Mouse (Mus musculus) spleen, postnatal 36 days (tissue): Measurements from ENCODE around the gene Tns1.

Experiments used
- DNase-seq, 2 experiments: peaks; one replicate each; pipeline ENCODE4 v3.0.0; 2022; ENCODE audit warnings: low spot score in 2 of 2, mixed read lengths in 1 of 2

Tns1 gene

DNA sequence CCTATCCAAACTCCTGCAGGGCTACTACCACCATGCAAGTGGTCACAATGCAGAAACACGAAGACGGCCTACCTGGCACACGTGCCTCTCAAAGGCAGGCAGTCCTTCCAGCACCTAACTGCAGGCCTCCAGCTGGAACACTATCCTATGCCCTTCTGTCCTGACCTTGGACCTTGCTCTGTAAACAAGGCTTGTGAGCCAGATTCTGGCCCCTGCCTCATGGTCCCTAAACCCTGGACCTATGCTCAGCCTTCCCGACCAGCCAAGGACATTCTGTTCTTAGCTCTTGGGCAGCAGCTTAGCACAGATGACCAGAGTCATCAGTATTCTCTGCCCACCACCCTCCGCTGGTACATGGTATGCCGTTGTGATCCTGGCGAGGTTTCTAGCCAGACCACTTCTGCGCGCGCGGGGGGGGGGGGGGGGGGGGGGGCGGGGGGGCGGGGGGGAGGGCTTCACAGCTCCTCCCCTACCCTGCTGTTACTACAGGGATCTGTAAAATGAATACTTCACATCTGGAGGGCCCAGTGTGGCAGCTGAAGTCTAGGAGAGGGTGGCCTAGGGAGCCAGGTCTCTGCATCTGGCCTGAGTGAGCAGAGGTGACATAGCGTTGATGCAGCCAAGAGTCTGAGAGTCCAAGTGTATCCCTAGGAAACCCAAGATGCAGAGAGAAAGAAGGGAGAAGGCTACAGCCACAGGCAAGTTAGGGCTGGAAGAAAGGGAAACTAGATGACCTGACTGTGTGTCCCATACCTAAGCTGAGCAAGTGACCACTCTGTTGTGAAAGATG is 109.5 kb downstream of the Tns1 start:
- no peak for DNase-seq

DNA sequence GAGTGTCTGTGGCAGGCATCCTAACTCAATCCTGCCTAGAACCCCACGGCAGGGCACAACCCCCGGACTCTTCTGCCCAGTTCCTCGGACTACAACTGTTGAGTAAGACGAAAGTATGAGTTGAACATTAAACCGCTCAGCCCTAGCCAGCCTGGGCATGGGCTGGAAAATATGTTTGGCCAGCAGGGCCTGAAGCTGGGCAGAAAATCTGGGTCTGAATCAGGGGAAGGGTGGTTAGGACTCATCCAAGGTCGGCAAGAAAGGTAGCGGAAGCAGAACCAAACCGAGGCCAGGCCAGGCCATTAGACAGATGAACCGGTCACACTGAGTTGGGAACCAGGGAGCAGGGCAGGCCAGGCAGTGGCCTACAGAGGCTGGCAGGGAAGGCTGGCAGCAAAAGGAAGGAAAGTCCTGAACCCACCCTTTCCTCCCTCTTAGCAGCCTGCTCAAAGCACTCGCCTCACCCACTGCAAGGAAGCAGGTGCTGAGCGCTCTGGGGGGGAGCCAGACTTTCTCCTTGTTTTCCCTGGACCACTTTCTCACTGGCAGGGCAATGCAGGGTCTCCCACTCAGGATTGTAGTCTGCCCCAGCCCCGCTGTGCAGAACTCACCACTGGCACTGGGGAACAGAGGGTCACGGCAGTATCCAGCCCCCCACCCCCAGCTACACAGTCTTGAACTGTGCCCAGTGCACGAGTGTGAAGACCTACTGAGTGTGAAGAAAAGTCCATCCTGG is 110.8 kb downstream of the Tns1 start:
- no peak for DNase-seq

DNA sequence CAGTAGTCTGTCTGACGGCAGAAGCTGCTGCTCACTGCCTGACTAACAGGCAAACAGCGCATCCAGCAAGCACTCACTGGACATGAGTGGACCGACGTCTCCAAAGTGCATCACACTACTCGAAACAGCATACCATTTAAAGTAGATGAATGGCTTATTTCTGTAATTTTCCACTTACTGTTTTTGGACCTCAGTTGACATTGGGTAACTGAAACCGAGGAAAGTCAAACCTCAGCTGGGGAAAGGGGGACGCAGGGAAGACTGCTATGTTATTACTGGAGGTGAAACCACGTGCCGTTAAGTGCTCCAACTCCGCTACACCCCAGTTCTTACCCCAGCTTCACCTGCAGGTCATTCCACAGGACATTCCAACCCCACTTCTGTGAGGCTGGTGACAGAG is 111.5 kb downstream of the Tns1 start:
- no peak for DNase-seq

DNA sequence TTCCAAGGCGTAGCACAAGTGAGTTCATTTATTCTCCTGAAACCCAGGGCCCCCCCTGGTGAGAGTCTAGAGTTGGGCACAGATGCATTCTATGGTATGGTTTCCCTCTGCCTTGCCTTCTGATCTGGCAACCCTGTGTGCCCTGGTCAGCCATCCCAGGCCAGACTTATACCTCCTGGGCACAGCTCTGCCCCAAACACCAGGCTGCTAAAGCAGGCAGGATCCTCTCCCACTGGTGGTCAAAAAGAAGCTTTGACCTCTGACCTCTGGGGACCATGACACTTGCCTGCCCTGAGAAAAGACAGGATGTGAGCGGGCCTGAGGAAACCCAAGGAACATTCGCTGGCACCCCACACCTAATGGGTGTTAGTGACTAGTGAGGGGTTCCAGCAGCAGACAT is 114.8 kb downstream of the Tns1 start:
- DNase-seq = no peak

DNA sequence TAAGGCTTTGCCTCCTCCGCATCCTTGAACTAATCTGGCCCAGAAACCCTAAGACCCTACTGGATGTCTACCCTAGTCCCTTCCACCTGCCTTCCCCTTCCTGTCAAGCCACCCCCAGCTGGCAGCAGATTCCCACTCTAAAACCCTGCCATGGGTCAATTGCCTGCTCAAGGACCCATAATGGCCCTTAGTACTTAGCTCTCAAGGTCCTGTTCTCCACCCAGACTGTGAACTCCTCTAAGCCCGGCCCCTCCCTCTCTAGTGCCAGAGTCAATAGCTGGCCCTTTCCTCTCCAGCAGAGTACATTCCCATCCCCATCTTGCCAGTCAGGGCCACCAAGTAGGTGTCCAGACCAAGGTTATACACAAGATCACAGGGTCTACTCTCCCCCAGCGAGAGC is 115.3 kb downstream of the Tns1 start:
- no peak for DNase-seq

DNA sequence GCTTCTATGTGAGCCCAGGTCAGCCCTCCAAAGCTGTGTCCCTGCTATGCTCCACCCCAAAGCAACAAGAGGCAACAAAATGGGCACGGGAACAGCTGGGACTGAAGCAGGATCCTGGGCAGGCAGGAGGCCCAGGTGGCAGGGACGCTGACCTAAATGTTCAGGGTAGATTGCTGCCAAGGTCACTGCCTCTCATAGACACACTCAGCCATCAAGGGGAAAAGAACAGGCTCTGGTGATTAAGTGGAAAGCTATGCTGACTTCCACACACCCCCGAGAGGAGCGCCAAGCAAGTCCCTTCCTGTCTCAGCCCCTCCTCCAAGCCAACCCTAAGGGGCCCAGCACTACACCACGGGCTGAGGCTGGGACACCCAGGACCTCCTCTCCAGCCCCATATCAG is 115.8 kb downstream of the Tns1 start:
- no peak for DNase-seq

DNA sequence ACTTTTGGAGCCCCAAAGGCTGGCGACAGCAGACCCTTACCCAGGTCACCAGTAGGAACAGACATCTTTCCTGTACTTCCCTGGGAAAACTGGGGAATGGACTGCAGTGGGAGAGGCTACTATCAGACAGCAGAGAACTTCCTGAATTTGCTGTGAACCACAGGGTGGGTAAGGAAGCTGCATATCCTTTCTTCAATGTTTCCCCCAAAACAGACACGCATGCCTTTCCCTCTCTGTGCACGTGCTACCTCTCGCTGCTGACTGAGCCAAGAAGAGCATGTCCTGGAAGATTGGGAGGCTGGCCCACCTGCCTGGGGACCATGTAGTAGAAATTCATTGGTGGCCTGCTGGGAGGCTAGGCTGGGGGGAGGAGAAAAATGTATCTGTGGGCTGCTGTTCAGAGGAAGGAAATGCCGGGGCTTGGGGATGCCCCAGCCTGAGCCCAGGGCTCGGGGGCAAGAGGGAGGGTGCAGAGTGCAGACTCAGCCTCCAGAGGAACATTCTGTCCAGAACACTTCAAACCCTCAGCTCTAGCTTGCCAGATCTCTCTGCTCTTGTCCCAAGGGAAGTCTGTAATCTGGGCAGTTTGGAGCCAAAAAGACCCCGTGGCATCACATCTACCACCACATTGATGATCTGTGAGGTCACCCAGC is 116.7 kb downstream of the Tns1 start:
- peak; percentile 49 to 54 for DNase-seq

DNA sequence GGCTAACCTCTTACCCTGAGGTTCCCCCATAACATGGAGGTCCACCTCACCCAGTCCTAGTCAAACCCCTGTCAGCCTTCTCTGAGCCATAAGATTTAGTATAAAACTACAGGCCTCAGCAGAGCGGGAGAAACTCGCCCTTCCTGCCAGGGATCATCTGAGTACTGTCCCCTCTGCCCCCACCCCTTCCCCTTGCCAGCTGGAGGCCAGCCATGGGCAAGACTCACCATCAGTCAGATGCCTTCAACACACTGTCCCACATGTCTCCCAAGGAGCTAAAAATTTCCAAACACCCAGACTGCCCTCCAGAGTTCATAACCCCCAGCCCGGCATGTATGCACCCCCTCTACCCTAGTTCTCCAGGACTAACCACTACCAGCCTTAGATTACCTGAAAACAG is 119.2 kb downstream of the Tns1 start:
- DNase-seq = no peak

DNA sequence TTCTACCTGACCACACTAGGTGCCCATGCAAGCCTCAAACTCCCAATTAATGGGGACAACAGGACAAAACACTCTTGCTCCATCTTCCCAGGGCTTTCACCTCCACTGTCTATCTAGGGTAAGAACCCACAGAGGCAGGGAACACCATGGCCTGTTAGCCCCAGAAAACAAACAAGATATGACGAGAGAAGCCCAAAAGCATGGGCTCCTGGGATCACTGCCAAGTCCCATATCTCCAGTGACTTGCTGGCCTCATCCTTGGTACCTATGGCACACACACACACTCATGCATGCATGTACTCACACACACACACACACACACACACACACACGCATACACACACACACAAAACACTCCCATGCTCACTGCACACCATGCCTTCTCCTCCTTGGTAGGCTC is 120.5 kb downstream of the Tns1 start:
- no peak for DNase-seq

DNA sequence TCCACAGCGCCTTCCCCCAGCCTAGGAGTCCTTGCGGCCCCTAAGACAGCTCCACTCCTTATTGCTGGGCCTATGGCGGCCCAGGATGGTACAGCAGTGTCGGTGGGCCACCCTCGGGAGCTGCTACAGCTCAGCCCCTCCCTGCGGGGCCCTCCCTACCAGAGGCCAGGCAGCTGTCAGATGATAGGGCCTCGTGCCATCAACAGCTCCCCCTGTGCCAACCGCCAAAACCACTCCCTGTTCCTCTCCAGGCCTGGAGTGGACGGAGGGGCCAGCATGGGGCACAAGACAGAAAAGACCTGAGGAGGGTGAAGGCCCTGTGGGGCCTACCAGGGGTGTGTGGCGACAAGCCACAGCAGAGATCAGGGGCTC is 122.8 kb downstream of the Tns1 start:
- peak; percentile 56 to 62 for DNase-seq

DNA sequence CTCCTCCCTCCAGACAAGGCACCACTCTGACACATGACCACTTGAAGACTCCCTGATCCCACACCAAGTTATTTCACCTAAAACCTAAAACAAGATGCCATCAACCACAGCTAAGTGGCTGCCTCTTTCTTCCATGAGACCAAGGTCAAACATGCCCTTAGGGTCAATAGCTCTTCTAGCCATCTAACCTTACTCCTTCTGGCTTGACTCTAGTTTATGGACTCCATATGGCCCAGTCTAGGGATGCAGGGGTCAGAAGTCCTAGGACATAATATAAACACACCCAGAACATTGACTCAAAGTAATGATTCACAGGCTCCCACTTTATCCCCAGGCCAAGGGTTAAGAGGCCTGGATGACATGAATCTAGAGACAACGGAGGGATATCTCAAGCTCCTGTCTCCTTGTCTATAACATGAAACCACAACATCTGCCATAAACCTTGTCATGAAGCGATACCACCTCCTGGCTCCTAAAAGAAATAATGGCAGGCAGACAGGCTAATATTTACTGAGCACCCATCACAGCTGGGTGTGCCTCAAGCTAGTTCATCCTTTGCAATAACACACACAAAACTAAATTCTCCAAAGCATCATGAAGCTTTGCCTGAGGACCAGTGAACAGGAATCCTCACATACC is 123.3 kb downstream of the Tns1 start:
- no peak for DNase-seq

DNA sequence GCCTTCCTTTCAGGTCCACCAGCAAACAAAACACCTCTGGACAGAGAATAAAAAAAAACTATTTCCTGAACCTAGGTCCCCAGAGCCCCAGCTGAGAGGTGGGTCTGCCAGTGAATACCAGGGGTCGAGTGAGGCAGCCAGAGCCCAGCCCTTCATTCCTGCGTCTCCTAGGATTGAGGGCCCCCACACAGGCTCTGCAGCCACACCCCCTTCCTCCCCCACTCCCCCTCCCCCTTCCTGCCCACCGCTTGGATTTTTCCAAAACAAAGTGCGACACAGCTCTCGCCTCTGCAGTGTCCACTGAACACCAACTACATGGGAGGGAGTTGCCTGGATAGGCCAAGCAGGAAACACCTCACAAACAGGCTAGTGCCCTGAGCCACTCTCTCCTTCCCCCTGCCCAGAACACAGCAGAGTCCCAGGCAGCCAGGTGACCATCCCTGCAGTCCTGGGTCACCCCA is 124.0 kb downstream of the Tns1 start:
- no peak for DNase-seq

DNA sequence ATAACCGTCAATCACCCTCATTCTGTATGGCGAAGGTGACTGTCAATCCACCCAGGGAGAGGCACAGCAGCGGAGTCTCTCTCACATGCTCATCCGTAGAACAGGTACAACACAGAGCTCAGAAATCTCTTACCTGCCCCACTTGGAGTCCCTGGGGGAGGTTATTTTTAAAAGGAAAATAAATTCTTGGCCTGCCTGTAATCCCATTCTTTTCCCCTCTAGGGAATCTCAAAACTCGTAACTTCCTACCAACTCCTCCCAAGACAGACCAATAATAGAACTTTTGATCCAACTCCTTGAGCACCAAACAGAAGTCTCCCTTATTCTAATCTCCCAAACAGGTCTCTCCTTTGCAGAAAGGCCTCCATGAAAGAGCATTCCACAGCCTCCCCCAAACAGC is 124.7 kb downstream of the Tns1 start:
- no peak for DNase-seq

DNA sequence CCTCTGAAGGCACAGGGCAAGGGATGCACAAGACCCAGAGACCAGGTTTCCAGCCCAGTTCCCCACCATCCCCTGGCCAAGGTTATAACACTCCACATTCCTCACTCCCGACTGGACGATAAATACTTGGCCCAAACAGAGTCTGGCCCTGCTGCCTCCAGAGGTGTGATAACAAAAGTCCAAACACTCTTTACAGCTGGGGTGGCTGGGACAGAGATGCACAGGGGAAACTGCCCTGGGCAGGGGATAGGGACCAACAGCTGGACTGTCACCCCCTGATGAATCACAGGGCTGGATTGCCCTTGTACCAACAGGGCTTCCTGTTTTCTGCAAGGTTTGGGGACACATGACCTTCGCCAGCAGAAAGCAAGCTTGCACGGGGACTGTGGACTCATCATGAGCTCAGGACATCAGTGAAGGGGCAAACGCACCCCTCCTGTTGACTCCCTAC is 125.3 kb downstream of the Tns1 start:
- DNase-seq = no peak

DNA sequence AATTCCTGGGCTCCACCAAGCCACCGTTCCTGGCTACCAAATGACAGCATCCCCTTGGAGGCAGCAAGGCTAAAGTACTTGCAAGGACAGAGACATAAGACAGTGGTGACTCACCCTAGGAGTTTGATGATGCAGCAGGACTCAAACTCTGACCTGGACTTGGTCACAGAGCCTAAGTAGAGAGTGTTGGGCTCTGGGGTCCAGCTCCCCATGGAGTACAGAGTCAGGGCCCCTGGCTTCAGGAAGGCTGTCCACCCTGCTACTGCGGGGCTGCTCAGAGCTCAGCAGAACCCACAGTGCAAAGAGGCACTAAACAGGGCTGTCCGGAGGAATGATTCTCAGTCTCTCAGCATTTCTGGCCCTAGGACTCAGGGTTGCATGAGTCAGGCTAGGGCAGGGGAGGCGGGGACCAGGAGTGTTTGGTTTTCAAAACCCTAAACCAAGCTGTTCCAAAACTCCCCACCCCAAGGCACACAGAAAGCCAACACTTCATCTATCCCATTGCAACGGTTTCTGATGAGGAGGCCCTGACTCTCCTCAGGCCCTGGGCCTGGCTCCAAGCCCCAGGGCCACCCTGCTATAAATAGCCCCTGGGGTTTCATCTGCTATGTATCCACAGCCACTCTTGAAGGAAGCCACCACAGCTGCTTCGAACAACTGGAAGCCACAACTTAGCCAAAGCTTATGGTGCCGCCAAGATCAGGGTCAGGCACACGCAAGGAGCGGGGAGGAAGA is 126.0 kb downstream of the Tns1 start:
- DNase-seq = no peak

DNA sequence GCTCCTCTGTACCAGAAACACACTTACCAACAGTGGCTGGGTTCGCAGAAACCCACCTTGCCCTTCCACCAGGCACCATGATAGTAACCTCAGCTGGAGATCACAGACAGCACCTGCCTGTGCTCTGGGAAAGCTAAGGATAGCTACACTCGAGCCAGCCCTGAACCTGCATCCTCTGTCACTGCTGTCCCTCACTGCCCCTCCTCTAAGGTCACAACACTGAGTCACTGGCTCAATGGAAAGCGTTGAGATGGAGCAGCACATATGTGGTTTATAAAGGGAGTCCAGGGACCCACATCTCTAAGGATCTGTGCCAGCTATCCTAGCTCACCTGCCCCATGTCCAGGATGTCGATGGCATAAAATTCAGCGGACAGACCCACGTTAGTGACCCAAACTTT is 126.9 kb downstream of the Tns1 start:
- no peak for DNase-seq

DNA sequence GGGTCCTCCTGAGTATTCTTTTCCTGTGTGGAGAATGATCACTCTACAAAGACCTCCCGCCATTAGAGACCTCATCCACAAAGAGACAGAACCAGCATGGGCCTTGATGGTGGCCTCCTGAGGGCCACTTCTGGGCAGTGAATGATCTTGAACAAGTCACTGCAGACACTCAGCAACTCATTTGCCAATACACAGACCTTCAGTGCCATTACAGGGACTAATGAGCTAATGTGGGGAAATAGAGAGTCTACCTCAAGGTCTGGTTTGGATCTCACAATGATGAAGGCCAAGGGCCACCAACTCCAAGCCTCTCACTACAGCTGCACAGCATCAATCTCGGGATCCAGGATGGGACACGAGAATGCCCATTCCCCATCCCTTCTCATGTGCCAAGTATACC is 127.6 kb downstream of the Tns1 start:
- no peak for DNase-seq

DNA sequence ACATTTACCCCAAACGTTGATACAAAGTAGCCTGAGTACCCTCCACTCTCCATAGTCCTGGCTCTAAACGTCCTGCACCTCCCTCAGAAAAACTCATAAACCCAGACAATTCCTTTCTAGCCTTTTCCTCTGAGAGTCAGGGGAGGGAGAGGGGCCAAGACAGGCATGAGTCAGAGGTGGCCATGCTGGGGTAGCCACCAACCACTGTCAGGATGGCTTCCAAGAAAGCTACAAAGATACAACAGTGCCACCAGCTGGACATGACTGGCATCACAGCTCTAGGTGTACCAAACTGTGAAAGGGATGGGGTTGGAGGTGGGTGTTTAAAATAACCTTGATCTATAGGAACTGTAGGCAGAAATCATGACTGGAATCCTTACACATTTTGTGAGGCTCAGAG is 128.0 kb downstream of the Tns1 start:
- DNase-seq = no peak

DNA sequence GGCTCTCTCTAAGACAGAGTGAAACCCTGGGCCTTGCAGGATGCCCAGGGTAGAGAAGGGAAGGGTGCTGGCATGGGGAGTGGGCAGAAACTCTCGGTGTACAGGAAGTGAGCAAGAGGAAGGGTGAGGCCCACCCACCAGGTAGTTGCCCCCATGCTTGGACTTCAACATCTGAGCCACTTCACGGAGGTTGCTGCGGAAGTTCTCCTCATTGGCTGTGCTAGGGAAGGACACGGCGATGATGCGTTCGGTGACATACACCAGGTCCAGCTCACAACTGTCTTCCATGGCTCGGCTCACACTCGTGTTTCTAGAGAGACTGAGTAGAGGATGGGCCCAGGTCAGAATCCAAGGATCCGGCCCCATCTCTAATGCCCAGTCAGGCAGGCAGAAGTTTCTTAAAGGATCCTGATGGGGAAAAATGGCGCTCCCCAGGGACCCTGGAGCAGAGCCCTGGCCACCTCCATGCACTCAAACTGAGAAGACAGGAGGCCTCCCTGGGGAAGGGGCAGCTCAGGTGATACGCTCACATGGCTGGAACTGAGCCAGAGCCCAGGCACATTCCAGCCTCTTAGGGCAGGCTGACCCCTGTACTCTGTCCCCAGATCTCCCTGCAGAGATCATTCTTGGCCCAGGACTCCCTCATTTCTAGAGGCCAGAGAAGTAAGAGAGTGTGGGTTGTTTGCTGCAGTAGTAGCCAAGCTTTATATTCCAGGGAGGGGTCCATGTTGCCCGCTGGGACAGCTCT is 129.0 kb downstream of the Tns1 start:
- no peak for DNase-seq

DNA sequence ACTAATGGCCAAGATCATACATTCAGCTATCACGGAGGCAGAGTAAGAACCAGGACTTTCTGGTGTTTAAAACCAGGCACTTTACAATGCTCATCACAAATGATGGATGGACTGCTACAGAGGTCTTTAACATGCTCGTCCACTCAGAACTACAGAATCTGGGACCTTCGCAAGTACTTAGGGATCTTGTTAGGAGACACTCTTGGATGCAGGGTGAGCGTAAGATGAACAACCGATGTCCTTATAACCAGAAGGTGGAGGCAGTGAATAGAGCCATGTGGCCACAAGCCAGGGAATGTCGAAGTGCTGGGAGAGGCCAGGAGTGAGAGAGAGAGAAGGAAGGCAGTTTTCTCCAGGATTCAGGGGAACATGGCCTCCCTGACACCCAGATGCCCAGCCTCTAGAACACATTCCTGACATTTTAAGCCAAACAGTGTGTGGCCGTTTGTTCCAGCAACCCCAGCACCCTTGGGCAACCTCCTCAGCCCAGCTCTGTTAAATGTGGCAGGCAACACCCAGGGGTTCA is 130.3 kb downstream of the Tns1 start:
- no peak for DNase-seq

DNA sequence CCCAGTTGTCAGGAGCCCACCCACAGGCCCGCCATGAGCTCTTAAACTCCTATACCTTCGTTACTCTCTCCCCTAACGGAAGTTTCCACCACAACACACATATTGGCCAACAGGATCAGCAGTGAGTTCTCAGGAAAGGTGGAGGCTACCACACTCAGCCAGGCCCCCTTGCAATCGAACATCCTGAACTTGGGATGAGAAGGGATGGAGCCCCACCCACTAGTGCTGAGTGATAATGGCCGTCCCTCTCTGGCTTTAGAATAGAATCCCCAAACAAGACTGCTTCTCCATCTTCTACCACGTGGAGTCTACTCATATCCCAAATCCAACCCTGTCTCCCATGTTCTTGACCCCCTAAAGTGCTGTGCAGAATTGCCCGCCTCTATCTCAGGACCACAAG is 131.0 kb downstream of the Tns1 start:
- DNase-seq = no peak
